Mouse (Mus musculus): ENCODE results near the gene Clec3a.

GRCm38 (mm10) chr8:114462591-114462990 is 44.7 kb downstream of the Clec3a start:
- no peak for TF ChIP-seq CTCF (IDR thresholded peaks at IDR 0.05; ENCODE audit: borderline replicate concordance, insufficient read depth, low read length)
- no peak for TF ChIP-seq POLR2A (IDR thresholded peaks at IDR 0.05; ENCODE audit: low read depth, low read length)

Measured in embryonic fibroblast, embryonic 13.5 days (primary cell).